Mouse (Mus musculus): ENCODE data around the gene Wdr4.
A peak's percentile ranks its signal among the peaks of the same experiment; 100 is the strongest.
"Not testable (repeated sequence)": the region's sequence is repeated elsewhere in the genome, so short reads cannot be mapped to it uniquely, and the experiment has no call there.

The Wdr4 gene

GRCm38 (mm10) chr17:31519946-31520838, at the start of gene Wdr4, which contains the start of gene Ndufv3:
Gene Wdr4, minus strand, starts transcription at chr17:31519980.
Gene Ndufv3, plus strand, starts transcription at chr17:31520115.
- DNase-seq: peak; percentile 99 to 100

- no peak for DNase-seq
Observed at GRCm38 (mm10) chr17:31566276-31566675, 46.5 kb upstream of the Wdr4 start.

- peak; percentile 57 to 75 for DNase-seq
Observed at GRCm38 (mm10) chr17:31565141-31566056, 45.6 kb upstream of the Wdr4 start.

- no peak for DNase-seq
Observed at GRCm38 (mm10) chr17:31564858-31565140, 45.0 kb upstream of the Wdr4 start.

GRCm38 (mm10) chr17:31564015-31564857, 44.5 kb upstream of the Wdr4 start, which contains the start of gene Pknox1:
Gene Pknox1, plus strand, starts transcription at chr17:31564734.
- peak; percentile 99 for DNase-seq

- peak; percentile 44 to 65 for DNase-seq
Observed at GRCm38 (mm10) chr17:31563632-31564014, 43.8 kb upstream of the Wdr4 start.

- no peak for DNase-seq
Observed at GRCm38 (mm10) chr17:31559021-31559789, 39.4 kb upstream of the Wdr4 start.

GRCm38 (mm10) chr17:31557947-31558542, 38.3 kb upstream of the Wdr4 start:
- no peak for DNase-seq

- no peak for DNase-seq
Observed at GRCm38 (mm10) chr17:31557124-31557880, 37.5 kb upstream of the Wdr4 start.

GRCm38 (mm10) chr17:31556253-31556652, 36.5 kb upstream of the Wdr4 start:
- DNase-seq: no peak

- not testable (repeated sequence) for DNase-seq
Observed at GRCm38 (mm10) chr17:31552601-31553000, 32.8 kb upstream of the Wdr4 start.

GRCm38 (mm10) chr17:31549389-31549788, 29.6 kb upstream of the Wdr4 start:
- no peak for DNase-seq

GRCm38 (mm10) chr17:31547974-31548373, 28.2 kb upstream of the Wdr4 start:
- no peak for DNase-seq

- DNase-seq: no peak
Observed at GRCm38 (mm10) chr17:31546444-31547196, 26.8 kb upstream of the Wdr4 start.

- no peak for DNase-seq
Observed at GRCm38 (mm10) chr17:31543574-31543973, 23.8 kb upstream of the Wdr4 start.

- DNase-seq: no peak
Observed at GRCm38 (mm10) chr17:31541460-31541831, 21.7 kb upstream of the Wdr4 start.

- no peak for DNase-seq
Observed at GRCm38 (mm10) chr17:31540809-31541459, 21.2 kb upstream of the Wdr4 start.

GRCm38 (mm10) chr17:31540101-31540500, 20.3 kb upstream of the Wdr4 start:
- DNase-seq: no peak

- DNase-seq: peak in 1 of 2 experiments; percentile 17
Observed at GRCm38 (mm10) chr17:31535871-31536629, 16.3 kb upstream of the Wdr4 start.

Measured in cerebellum, adult 18-20 months (tissue).